11 mouse cellular contexts compared by ENCODE assay signal in the genomic region with DNA sequence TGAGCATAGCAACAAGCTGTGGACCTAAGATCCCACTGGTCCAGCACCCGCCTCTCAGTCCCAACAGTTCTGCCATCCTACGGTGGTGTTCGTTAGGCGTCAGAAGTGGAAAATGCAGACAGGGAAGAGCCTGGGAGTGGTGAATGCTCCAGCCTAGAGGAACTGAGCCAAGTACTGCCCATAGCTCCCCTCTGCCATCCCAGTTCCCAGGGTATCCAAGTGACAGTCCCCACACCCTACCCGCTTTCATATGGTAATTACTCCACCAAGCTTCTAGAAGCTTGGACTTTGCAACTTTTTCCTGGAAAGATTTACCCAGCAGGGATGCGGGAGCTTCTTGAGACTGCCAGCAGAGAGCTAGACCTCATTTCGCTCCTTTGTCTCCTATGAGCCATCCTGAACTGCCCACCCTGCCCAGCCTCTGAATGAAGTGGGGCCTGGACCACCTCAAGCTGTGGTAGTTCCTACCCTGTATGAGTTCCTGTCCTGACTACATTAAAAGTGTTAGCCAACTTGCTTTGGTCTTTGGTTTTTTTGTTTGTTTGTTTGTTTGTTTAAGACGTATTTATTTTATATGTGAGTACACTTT.
A peak's percentile ranks its signal among the peaks of the same experiment; 100 is the strongest.
DNase-seq lines count a peak whose midpoint lies in the region; ATAC-seq lines count a peak whose summit lies in the region.
"Had no signal": no experiment of that assay in that cellular context is flagged by ENCODE, and none has a peak within 500 bp of the region (broad histone marks: within the 10 kb centered on the region; RNA-seq: fewer than 3 reads in every experiment).

No protein-coding gene starts in this region.

- H3K4me2 ChIP-seq in hindbrain, embryonic 11.5 days (replicated peaks; ENCODE audit: low read depth, low read length) = no peak overlapping the region
- no peak overlapping the region for H3K4me2 ChIP-seq in midbrain, embryonic 13.5 days (replicated peaks)
- H3K4me2 ChIP-seq: lung, embryonic 14.5 days had no signal

- WGBS in hindbrain, embryonic 11.5 days = 38% methylated on average over 8 of the region's 8 CpGs
- 44% methylated on average over 8 of the region's 8 CpGs for whole genome bisulfite sequencing in midbrain, embryonic 13.5 days

- H3K9me3 ChIP-seq in hindbrain, embryonic 11.5 days (ENCODE audit: control insufficient read depth, low read length) = no peaks in the 10 kb centered on the region
- H3K9me3 ChIP-seq in midbrain, embryonic 13.5 days = no peaks in the 10 kb centered on the region
- H3K9me3 ChIP-seq: heart, embryonic 10.5 days had no signal

- H3K4me1 ChIP-seq in hindbrain, embryonic 11.5 days (replicated peaks; ENCODE audit: control insufficient read depth, insufficient read depth, low read length) = peaks cover 4% of the 10 kb centered on the region
- H3K4me1 ChIP-seq in midbrain, embryonic 13.5 days (replicated peaks) = peaks cover 17% of the 10 kb centered on the region

- H3K27me3 ChIP-seq in hindbrain, embryonic 11.5 days (ENCODE audit: control insufficient read depth, insufficient read depth, low read length) = no peaks in the 10 kb centered on the region
- no peaks in the 10 kb centered on the region for H3K27me3 ChIP-seq in midbrain, embryonic 13.5 days

- no peak for DNase-seq in frontal cortex, postnatal 10 days (ENCODE audit: low spot score in 2 of 2)
- DNase-seq in R1 (ENCODE audit: low read depth, low spot score) = peak; percentile 80
- DNase-seq in hindbrain, embryonic 11.5 days (ENCODE audit: low spot score) = peak; percentile 7
- no peak for DNase-seq in spleen, postnatal 10 days (ENCODE audit: low spot score in 2 of 2)
- DNase-seq in left cerebral cortex, adult 9 months (ENCODE audit: low spot score in 2 of 2) = no peak
- DNase-seq in ovary, postnatal 36 days (ENCODE audit: low spot score) = no peak
- DNase-seq: lung, embryonic 14.5 days had no signal

- ATAC-seq in frontal cortex, adult (ENCODE audit: low TSS enrichment) = 0 out of 2 replicates have a peak, but pooled peaks have one; percentile 31
- ATAC-seq in hindbrain, embryonic 11.5 days (ENCODE audit: low FRiP score) = peak; percentile 34; the same call in 1 of the 2 replicates
- ATAC-seq in midbrain, embryonic 13.5 days = peak; percentile 64
- ATAC-seq: inflammation-experienced regulatory T-cells, adult 6 months had no signal

- H3K9ac ChIP-seq in hindbrain, embryonic 11.5 days (ENCODE audit: low read depth, low read length) = no peak overlapping the region
- no peak overlapping the region for H3K9ac ChIP-seq in midbrain, embryonic 13.5 days (replicated peaks)
- H3K9ac ChIP-seq: lung, embryonic 14.5 days had no signal

- no peak overlapping the region for H3K27ac ChIP-seq in hindbrain, embryonic 11.5 days (ENCODE audit: low read depth, low read length)
- 0 out of 2 replicates have a peak overlapping the region, but pooled peaks have one; percentile 35 for H3K27ac ChIP-seq in midbrain, embryonic 13.5 days
- H3K27ac ChIP-seq: heart, embryonic 10.5 days had no signal

- H3K4me3 ChIP-seq in hindbrain, embryonic 11.5 days (ENCODE audit: low read depth, low read length) = no peak overlapping the region
- no peak overlapping the region for H3K4me3 ChIP-seq in midbrain, embryonic 13.5 days (replicated peaks)
- H3K4me3 ChIP-seq: heart, embryonic 10.5 days had no signal

- H3K36me3 ChIP-seq in hindbrain, embryonic 11.5 days (ENCODE audit: control insufficient read depth, insufficient read depth, low read length) = no peaks in the 10 kb centered on the region
- H3K36me3 ChIP-seq in midbrain, embryonic 13.5 days = peaks cover 7% of the 10 kb centered on the region

Comparison
In these comparisons a context has a peak if more than half of its experiments do, and no peak if none do; other contexts are left out.
1. DNase-seq: peak in R1 (single experiment) and hindbrain, embryonic 11.5 days (single experiment); none in frontal cortex, postnatal 10 days (0 of 2), spleen, postnatal 10 days (0 of 2), left cerebral cortex, adult 9 months (0 of 2) and ovary, postnatal 36 days (single experiment).
2. Peak in every context shown above with its lines, with median percentiles within 50 percentile points of each other: ATAC-seq.